Mouse (Mus musculus): ENCODE data around the gene Dcdc2a.

- no peak for TF ChIP-seq POLR2A (IDR thresholded peaks at IDR 0.05; ENCODE audit: extremely low read depth, insufficient read depth, low read length)
- TF ChIP-seq CTCF (IDR thresholded peaks at IDR 0.05; ENCODE audit: extremely low read depth, insufficient read depth, low read length), result no peak
Observed at GRCm38 (mm10) chr13:25070791-25071190, 15.0 kb downstream of the Dcdc2a start.

All from cortical plate, adult 2 months (tissue).